Mouse (Mus musculus): ENCODE measurements around the gene Crebzf.

- TF ChIP-seq CTCF (IDR thresholded peaks at IDR 0.05; ENCODE audit: low read depth) (no peak), EP300 (IDR thresholded peaks at IDR 0.05; ENCODE audit: low read depth) (no peak)
Observed at GRCm38 (mm10) chr7:90432221-90432620, 10.3 kb upstream of the Crebzf start.

All from liver, embryonic 14.5 days (tissue).